Mouse (Mus musculus): ENCODE data around the gene 1700061G19Rik. TPM values are rescaled to one million over a fixed set of nuclear protein-coding genes. Genes with fewer than 3 reads are reported as not detected.
"Not testable (repeated sequence)": the region's sequence is repeated elsewhere in the genome, so short reads cannot be mapped to it uniquely, and the experiment has no call there.

Gene 1700061G19Rik
- total RNA-seq, 2 experiments from 2014 or later, result 1.2 to 2.6 TPM

DNA sequence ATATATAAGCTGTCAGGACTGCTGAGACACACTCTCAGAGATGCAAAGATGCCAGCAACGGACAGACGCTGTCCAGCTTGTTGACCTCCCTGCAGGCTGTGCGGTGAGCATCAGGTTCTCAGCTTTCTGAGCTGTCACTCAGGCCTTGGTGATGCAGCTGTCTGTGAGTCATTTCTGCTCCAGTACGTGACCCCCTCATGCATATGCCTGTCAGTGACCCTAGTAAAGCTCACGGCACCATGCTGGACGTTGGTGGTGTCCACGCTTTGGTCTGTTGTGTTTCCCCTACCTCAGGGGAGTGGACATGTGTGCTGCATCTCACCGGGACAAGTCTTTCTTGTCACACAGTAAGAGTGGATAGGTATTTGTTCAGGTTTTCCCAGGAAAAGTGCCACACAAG, 3.5 kb upstream of the 1700061G19Rik start:
- no peak for DNase-seq

DNA sequence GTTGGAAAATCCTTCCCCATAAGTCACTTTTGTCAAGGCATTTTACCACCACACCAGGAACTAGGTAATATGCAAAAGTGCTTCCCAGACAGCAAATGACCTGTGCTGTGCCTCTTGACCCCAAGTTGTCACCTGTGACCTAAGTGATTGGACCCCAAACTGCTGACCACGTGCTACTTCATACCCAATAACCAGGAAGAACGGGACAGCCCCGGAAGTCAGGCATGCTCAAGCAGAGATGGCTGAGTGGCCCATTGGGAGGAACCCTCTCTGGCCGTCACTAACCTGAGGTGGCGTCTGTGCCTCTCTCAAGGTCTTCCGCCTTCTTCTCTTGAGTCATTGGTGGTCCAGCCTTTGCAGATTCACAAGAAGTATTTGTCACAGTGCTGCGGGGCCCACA, 2.8 kb upstream of the 1700061G19Rik start:
- no peak for DNase-seq

DNA sequence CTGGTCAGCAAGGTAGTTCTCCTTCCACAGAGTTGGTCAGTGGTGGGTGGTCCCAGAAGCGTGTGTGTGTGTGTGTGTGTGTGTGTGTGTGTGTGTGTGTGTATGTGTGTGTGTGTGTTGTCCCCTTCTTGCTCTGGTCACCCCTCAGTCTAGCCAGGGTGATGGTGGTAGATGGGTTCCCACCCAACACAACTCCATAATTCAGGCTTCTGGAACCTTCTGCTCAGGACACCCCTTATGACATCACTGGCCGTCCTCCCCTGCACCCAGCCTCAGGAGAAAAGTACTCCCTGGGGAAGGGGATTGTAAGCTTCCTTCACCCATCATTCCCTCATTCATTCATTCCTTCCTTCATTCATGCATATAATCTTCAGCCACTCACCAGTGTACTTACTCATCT, 1.0 kb upstream of the 1700061G19Rik start, which contains the start of gene Acsbg2:
Acsbg2 (minus strand) TSS at position 211 of the 400 bp plus-strand sequence.
- DNase-seq, result no peak

DNA sequence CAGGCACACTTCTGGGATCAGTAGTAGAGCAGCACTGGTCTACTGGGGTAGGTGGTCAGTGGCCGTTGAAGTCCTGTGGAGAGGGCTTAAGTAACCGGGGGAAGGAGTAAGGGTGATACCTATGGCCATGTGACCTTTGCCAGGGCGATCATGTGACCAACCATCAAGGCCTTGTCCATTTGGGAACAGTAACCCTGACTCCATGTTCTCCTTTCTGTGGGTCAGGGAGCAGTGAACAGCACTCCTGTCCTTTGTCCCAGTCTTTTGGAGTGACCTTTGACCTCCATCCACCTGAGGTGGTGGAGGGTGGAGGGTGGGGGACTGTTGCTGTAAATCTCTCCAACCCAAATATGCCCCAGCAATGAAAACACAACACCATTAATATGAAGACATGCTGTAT, 1.2 kb downstream of the 1700061G19Rik start:
- DNase-seq, result no peak

DNA sequence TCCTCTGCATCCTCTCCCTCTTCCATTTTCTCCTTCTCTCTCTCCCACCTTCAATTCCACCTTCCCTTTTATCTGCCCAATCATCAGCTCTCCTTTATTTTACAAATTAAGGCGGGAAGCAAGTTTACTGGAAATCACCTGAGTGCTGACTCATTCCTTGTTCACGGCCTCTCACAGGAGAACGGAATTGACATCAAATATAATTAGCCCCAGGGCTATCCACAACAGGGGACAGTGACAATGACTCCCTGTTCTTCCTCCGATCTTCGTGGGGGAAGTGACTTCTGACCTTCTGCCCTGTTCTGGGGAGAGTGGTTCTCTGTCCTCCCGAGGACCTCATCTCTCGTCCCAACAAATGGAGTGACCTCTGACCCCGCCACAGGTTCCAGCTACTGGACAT, 1.7 kb downstream of the 1700061G19Rik start:
- DNase-seq, result no peak

DNA sequence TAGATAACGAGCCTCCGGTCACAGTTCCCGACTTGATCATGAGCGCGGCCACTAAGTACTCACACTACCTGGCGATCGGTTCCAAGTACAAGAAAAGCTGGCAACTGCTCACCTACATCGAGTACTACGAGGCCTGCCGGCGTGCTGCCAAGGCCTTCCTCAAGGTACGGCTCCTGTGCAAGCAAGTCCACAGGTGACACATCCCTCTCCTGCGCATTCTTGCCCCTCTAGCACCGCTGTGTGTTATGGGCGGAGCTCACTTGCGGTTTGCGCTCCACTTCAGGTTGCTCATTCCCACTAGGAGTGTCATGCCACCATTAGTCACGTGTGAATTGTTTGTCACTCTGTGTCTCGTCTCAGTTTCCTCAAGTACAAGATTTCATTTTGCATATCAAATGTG, 2.1 kb downstream of the 1700061G19Rik start:
- no peak for DNase-seq

DNA sequence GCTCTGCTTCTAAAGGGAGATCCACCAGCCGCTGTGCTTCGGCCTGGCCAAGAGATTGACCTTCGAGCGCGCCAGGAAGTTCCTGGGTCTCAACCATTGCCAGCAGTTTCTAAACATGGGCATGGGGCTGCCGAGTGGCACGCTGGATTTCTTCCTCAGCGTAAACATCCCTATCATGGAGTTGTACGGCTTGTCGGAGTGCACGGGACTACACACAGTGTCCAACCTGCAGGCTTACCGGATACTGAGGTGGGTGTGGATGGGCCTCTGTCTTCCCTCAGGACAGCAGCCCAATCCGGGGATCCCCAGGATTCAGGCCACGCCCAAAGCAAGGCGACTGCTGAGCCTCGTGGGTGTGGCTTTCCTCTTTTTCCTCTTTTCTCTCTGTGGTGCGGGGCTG, 8.3 kb downstream of the 1700061G19Rik start:
- peak; percentile 52 for DNase-seq

DNA sequence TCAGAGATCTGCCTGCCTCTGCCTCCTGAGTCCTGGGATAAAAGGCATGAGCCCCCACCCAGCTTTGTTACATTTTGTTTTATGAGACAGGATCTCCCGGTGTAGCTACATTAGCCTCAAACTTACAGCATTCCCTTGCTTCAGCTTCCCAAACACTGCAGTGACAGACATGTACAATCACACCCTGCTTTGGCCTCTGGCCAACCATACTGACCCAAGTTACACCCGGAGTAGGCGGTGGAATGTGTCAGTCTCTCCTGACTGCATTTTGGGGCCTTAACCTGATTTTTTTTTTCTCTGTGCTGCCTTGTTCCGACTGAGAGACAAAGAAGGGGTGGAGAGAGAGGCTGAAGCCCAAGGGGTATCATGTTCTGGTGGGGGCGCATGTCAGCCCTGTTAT, 9.1 kb downstream of the 1700061G19Rik start:
- DNase-seq, result peak; percentile 45

DNA sequence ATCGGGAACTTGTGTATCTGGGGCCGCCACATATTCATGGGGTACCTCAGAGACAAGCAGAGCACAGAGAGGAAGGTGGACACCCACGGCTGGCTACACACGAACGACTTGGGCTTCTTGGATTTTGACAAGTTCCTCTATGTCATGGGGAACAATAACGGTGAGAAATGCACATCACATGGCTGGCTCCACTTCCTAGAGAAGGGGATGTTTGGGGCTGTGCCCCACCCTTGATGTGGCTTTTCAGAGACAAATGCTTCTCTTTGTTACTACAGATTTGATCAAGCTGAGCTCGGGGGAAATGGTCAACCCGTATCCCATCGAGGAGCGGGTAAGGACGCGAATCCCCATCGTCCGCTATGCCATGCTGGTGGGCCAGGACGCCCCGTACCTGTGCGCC, 9.5 kb downstream of the 1700061G19Rik start:
- no peak for DNase-seq

DNA sequence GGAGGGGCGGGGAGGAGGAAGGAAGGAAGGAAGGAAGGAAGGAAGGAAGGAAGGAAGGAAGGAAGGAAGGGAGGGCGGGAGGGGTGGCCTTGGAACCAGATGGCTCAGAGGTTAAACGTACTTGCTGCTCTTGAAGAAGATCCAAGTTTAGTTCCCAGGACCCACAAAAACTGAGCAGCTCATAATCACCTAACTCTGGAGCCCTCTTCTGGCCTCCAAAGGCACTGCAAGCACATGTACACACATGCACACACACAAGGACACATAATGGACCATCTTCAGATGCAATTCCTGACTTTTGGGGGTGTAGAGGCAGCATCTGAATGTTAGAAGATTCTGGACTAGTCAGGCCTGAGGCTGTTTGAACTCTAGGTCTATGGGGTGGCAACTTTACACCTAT, 12.8 kb downstream of the 1700061G19Rik start:
- DNase-seq, result no peak

DNA sequence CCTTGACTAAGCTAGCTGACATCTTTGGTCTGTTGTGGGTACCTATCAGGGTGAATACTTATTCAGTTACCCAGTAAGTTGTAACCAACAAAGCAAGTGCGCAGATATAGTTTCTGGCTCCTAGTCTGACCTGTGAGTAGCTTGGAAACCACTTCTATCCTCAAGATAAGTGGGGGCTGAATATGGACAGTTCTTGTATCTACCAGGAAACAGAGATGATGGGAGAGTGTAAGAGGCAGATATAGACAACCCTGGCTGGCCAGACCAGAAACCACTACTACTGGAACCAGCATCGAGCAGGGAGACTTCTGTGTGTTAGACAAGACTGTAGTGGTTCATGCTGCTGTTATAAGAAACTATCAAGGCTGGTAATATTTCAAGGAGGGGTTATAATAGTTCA, 14.7 kb downstream of the 1700061G19Rik start:
- no peak for DNase-seq

DNA sequence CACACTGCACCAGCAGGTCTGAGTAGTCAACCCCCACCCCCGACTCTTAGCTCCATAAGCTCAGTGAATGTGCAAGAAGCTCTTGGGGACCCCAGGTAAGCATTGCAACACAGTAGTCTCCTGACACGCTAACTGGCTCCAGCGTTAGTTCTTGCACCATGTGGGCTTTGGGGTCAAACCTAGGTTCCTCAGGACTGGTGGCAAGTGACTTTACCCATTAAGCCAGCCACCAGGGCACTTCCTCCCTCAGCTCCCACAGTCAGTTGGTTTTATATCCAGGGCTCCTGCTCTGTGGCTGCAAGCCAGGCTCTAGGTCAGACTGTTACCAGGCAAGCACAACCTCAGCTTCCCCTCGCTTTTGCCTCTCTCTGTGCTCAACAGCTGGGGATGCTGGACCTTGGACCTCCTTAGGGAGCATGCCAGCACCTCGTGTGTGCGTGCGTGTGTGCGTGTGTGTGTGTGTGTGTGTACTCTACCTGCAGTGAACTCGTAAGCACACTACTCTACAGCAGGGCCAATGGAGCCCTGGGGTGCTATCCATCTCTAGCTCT, 20.2 kb downstream of the 1700061G19Rik start:
- DNase-seq, result no peak

DNA sequence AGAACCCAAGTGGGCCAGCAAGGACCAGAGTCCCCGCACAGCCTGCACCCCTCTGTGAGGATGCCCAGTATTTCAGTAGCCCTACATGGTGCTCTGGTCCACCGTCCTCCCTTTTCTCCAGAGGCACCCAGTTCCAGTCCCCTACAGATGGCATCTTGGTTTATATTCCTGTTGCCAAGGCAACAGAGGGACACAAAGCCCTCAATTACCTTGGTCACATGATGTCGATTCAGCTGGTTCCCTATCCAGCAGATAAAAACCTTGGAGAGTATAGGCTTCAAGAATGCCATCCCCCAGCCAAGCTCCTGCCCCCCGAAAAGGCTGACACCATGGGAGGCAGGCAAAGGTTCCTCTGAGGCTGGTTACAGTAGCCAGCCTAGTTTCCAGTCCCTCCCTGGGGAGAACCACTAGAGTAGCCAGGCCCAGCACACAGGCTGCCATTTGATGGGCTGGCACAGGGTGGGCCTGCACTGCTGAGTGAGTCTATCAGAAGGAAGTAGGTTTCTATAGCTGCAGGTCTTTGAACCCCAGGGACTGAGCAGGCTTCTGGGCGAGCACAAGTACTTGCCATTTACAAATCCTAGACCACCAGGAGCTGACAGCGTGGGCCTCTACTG, 21.3 kb downstream of the 1700061G19Rik start:
- no peak for DNase-seq

DNA sequence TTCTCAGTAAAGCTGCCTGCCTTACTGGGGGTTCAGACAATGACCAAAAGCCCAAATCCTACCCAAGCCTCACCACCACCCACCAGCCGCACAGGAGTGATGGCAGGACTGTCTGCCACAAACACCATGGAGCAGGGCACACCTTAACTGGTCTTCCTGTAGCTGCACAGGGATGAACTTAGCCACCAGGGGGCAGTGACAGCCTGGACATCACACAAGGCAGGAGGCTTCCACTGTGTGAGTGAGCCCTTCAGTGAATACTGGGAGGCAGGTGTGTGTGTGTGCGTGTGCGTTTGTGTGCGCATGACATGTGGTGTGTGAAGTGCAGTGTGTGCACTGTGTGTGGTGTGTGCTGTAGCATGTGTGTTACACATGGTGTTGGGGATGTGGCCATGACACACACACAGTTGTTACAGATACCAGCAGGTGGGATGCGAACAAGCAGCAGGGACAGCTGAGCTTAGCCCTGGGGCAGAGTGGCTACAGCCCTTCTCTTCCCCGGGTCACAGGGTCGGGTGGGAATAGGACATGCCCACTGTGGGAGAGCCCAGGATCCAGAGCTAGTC, 22.4 kb downstream of the 1700061G19Rik start:
- DNase-seq, result peak; percentile 88

DNA sequence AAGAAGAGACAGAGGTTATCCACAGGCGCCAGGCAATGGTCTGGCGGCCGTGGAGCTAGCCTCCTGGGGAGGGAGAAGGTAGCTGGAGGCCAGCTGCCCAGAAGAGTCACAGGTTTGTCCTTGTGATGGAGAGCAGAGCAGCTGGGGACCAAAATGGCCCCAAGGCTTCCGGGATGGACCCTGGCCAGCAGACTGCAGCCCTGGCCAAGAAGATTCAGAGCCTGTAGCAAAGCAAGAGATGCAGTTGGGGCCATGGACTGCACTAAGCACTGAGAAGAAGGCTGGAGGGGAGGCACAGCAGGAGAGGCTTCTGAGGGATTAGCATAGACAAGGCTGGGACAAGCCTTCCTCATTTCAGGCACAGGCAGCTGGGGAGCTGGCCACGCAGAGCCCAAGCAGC, 27.4 kb downstream of the 1700061G19Rik start:
- DNase-seq, result peak; percentile 57

DNA sequence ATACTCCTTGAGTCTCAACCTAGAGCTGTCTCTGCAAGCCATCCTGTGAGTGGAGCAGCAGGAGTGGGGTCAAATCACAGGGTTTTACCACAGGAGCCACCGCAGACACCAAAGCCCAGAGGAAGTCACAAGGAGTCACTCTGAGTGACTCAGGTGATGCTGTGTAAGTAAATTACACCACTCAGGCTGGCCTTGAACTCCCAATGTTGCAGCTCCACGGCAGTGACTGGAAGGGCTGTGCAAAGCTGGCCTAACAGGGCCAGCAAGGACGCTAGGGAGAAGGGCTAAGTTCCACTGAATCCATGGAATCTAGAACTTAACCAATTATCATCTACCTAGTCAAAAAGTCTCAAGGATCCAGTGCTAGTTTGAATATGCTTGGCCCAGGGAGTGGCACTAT, 30.9 kb downstream of the 1700061G19Rik start:
- no peak for DNase-seq

DNA sequence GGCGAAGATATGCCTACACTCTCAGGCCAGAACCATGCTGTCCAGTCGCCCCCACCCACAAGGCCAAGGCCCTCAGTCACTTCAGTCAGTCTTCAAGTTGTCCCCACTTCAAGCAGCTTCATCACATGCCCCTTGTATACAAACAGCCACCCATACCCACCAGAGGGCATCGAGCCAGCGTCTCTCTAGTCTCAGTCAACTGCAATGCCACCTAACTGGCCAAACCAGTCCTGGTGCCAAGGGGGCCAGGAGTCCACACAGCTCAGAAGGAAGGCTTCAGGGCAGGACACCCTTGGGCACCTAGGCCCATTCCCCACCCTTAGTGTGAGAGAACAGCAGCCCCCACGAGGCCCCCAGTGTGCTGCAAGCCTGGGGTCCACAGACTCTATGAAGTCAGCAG, 31.8 kb downstream of the 1700061G19Rik start:
- no peak for DNase-seq

DNA sequence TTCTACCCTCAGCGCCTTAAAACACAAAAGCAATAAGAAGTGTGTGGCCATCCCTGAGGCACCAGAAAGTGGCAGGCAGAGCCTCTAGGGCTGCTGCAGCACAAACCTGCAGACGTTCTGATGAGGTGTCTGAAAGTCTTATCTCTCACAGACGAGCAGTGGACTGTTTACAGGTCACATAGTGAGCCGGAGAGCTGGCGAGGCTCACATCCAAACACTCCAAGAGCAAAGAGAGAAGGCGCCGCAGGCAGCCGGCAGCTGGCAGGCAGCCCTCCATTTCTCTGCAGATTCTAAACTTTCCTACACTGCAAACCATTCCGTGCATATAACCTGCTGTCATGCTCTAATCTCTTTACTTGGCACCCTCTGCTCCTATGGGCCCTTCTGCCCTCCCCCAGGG, 32.6 kb downstream of the 1700061G19Rik start:
- DNase-seq, result no peak

DNA sequence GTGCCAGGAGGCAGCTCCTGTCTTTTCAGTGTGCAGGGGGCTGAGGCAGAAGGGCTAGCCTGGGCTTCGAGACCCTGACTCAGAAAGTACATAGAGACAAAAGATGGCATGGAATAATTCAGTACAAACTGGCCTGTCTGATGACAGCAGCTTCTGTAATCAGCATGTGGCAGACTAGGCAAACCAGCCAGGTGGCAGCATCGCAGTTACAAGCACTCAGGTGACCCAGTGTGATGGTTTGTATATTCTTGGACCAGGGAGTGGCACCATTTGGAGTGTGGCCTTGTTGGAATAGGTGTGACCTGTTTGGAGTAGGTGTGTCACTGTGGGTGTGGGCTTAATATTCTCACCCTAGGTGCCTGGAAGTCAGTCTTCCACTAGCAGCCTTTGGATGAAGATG, 34.5 kb downstream of the 1700061G19Rik start:
- not testable (repeated sequence) for DNase-seq

DNA sequence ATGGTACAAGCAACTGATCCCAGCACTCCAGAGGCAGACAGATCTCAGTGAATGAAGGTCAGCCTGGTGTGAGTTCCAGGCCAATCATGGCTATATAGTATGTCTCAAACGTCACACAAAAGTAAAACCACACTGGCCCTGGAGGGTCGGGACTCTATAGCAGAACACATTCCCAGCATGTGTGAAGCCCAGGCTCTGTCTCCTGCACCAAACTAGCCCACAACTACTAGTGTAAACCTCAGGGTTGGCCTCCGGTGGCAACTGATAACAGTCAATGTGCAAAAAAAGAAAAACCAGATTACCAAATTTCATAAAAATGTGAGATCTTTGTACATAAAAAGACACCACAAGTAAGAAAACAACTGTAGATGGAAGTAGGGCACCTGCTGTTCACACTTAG, 37.7 kb downstream of the 1700061G19Rik start:
- DNase-seq, result no peak

DNA sequence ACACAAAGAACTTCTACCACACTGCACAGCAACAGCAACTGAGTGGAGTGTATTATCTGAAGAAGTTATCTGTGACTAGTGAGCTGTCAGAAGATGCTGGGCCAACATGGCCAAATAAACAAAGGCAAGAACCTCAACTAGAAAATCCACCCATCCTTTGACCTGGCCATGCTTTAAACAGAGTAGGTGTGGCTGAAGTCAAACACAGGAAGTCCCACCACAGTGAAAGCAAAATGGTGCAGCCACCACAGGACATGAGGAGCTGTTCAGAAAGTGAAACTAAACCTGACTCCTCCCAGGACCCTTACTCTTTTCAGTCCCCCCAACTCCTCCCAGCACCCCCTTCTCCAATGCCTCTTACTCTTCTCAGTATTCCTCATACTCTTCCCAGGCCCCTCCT, 38.2 kb downstream of the 1700061G19Rik start:
- no peak for DNase-seq

DNA sequence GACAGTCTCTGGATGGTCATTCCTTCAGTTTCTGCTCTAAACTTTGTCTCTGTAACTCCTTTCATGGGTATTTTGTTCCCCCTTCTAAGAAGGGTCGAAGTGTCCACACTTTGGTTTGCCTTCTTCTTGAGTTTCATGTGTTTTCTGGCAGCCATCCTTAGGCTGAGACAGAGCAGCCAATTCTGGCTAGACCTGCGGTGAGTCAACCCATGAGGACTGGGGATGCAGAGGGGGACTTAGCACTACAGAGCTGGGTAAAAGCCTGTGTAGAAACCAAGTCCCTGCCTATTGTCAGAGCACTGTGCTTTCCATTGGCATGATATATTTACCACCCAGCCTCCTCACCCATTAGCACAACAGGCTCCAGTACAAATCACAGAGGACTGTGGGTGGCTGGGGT, 41.9 kb downstream of the 1700061G19Rik start:
- no peak for DNase-seq

DNA sequence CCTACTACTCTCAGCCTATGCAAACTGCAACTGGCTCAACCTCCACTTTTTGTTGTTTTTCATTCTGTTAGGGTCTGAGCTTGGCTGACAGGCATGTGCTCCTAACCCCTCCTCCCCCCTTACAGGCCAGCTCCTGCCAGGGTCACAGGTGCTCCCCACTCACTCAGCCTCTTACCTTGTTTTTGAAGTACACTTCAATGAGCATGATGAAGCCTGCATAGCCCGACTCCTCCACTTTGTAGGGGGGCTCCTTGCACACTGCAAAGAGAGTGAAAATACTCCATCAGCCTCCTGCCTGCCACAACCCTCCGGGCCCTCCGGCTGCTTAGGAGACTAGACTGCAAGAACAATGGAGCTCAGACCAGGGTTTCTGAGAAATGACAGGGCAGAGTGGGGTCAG, 44.4 kb downstream of the 1700061G19Rik start:
- DNase-seq, result no peak

DNA sequence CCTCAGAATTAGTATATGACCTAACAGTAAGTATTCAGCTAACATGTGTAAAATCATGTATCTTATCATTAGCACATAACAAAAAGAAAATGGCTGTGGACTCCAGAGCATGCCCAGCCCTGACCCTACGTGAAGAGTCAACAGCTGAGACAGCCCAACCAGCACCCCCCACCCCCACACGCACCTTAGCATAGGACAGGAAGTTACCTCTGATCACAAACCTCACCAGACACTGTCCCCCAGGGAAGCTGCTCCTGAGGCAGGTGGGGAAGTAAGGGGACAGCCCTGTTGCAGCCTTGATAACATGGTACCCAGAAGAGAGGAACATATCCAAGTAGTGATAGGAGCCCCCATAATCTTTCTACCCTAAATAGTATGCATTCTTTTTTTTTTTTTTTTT, 50.7 kb downstream of the 1700061G19Rik start:
- no peak for DNase-seq

Data from adrenal gland, postnatal 10 days (tissue).